Mouse (Mus musculus): ENCODE measurements at regions not wholly inside any gene's neighbourhood (a gene's known extent, or its start where the extent isn't known, plus 50 kb on each side); places are given as distances from the start of the nearest gene placed in this dataset.
"Not testable (repeated sequence)": the region's sequence is repeated elsewhere in the genome, so short reads cannot be mapped to it uniquely, and the experiment has no call there.

- ATAC-seq (ENCODE audit: low FRiP score): no peak
- no peak overlapping the region for H3K27ac ChIP-seq
- no peaks in the 10 kb centered on the region for H3K9me3 ChIP-seq (ENCODE audit: control insufficient read depth, low read length)
- H3K27me3 ChIP-seq (ENCODE audit: control insufficient read depth, insufficient read depth, low read length): no peaks in the 10 kb centered on the region
- no peak for DNase-seq (ENCODE audit: low spot score)
- WGBS: 35% methylated on average over 2 of the region's 2 CpGs
- H3K4me3 ChIP-seq (replicated peaks; ENCODE audit: low read length): no peak overlapping the region
- no peaks in the 10 kb centered on the region for H3K36me3 ChIP-seq (replicated peaks; ENCODE audit: control insufficient read depth, insufficient read depth)
- H3K9ac ChIP-seq: no peak overlapping the region
- H3K4me2 ChIP-seq (replicated peaks): no peak overlapping the region
- no peaks in the 10 kb centered on the region; the same call in 1 of the 2 replicates for H3K4me1 ChIP-seq (replicated peaks; ENCODE audit: control insufficient read depth, insufficient read depth, low read length)
Observed at GRCm38 (mm10) chr1:152229709-152230108, 139.8 kb upstream of the 1700025G04Rik start.

GRCm38 (mm10) chr1:152226049-152226448 lies 136.1 kb upstream of the 1700025G04Rik start:
- no peaks in the 10 kb centered on the region for H3K9me3 ChIP-seq (ENCODE audit: control insufficient read depth, low read length)
- H3K36me3 ChIP-seq (replicated peaks; ENCODE audit: control insufficient read depth, insufficient read depth): no peaks in the 10 kb centered on the region
- 93% methylated on average over 3 of the region's 3 CpGs for WGBS
- H3K4me1 ChIP-seq (replicated peaks; ENCODE audit: control insufficient read depth, insufficient read depth, low read length): no peaks in the 10 kb centered on the region; the same call in 1 of the 2 replicates
- no peak overlapping the region for H3K4me3 ChIP-seq (replicated peaks; ENCODE audit: low read length)
- no peak overlapping the region for H3K9ac ChIP-seq
- DNase-seq (ENCODE audit: low spot score) (no peak), ATAC-seq (ENCODE audit: low FRiP score) (no peak)
- no peak overlapping the region for H3K4me2 ChIP-seq (replicated peaks)
- no peak overlapping the region for H3K27ac ChIP-seq
- H3K27me3 ChIP-seq (ENCODE audit: control insufficient read depth, insufficient read depth, low read length): no peaks in the 10 kb centered on the region

DNA sequence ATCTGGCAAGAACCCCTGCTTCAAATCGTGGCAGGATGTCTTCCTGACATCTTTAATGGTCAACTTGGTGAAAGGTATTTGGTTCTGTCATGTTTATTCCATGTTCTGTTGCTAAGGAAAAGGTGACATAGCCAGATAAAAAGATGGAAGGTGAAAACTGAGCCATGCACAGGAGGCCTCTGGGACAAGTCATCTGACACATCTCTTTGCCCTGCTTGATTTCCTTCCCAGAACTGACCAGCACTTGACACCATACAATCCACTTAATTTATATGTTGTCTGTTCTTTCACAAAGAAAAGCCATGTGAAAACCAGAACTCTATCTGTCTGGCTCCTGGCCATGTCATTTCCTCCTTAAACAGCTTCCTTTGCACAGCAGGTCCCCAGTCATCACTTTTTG lies 133.7 kb upstream of the 1700025G04Rik start:
- DNase-seq (ENCODE audit: low spot score) (no peak), ATAC-seq (ENCODE audit: low FRiP score) (no peak)
- Histone ChIP-seq H3K27ac (no peak overlapping the region), H3K36me3 (replicated peaks; ENCODE audit: control insufficient read depth, insufficient read depth) (no peaks in the 10 kb centered on the region), H3K4me2 (replicated peaks) (no peak overlapping the region), H3K27me3 (ENCODE audit: control insufficient read depth, insufficient read depth, low read length) (no peaks in the 10 kb centered on the region), H3K4me3 (replicated peaks; ENCODE audit: low read length) (no peak overlapping the region), H3K9me3 (ENCODE audit: control insufficient read depth, low read length) (no peaks in the 10 kb centered on the region), H3K9ac (no peak overlapping the region), H3K4me1 (replicated peaks; ENCODE audit: control insufficient read depth, insufficient read depth, low read length) (no peaks in the 10 kb centered on the region)
- 80% methylated on average over 1 of the region's 1 CpGs for WGBS

DNA sequence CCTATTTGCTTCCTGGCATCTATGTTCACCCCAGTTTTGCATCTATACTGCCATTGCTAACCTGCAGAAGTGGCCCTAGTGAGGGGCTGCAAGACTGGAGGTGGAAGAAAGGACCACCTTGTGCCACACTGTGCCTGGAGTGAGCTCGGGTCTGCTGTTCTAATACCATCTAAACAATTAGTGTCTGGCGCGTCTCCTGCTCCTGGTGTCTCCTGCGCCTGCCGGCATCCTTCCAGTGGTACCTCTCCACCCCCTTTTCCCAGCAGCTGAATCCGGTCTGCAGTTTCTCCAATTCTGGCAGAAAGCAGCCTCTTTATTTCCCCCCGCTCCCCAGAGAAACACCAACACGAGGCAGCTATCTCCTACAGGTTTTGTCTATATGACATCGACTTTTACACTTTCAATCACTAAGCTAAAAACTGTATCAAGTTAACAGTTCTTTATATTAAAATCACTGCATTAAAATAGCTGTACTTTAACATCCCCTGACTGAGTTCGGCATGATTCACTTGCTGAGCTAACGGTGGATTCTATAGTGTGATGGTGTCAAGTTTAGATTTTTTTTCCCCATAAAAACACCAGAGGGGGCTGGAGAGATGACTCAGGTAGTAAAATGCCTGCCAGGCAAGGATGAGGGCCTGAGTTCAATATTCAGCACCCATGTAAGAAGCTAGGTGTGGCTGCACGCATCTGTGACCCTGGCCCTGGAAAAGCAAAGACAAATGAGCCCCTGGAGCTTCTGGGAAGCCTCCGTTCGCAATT lies 131.1 kb upstream of the 1700025G04Rik start:
- no peak overlapping the region for H3K4me3 ChIP-seq (replicated peaks; ENCODE audit: low read length)
- H3K9ac ChIP-seq: no peak overlapping the region
- DNase-seq (ENCODE audit: low spot score) (no peak), ATAC-seq (ENCODE audit: low FRiP score) (no peak)
- no peaks in the 10 kb centered on the region for H3K9me3 ChIP-seq (ENCODE audit: control insufficient read depth, low read length)
- no peaks in the 10 kb centered on the region for H3K4me1 ChIP-seq (replicated peaks; ENCODE audit: control insufficient read depth, insufficient read depth, low read length)
- no peak overlapping the region for H3K4me2 ChIP-seq (replicated peaks)
- H3K27ac ChIP-seq: no peak overlapping the region
- 81% methylated on average over 14 of the region's 14 CpGs for WGBS
- H3K27me3 ChIP-seq (ENCODE audit: control insufficient read depth, insufficient read depth, low read length): no peaks in the 10 kb centered on the region
- no peaks in the 10 kb centered on the region for H3K36me3 ChIP-seq (replicated peaks; ENCODE audit: control insufficient read depth, insufficient read depth)

DNA sequence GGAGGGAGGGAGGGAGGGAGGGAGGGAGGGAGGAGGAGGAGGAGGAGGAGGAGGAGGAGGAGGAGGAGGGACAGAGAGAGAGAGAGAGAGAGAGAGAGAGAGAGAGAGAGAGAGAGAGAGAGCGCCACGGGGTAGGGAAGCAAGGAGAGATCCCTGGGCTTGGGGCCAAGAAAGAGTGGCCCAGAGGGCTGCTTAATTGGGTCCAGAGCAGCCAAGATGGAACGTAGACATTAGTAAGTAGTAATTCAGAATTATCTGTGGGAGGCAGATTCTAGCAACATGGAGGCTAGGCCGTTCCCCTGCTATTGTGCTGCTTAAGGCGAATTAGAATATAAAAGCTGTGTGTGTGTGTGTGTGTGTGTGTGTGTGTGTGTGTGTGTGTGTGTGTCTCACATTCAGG lies 129.8 kb upstream of the 1700025G04Rik start:
- peak; percentile 48; the same call in 1 of the 2 replicates for ATAC-seq (ENCODE audit: low FRiP score)
- not testable (repeated sequence) for H3K36me3 ChIP-seq (replicated peaks; ENCODE audit: control insufficient read depth, insufficient read depth); H3K27ac ChIP-seq; H3K27me3 ChIP-seq (ENCODE audit: control insufficient read depth, insufficient read depth, low read length); H3K4me1 ChIP-seq (replicated peaks; ENCODE audit: control insufficient read depth, insufficient read depth, low read length); H3K4me2 ChIP-seq (replicated peaks); H3K9me3 ChIP-seq (ENCODE audit: control insufficient read depth, low read length); H3K9ac ChIP-seq; DNase-seq (ENCODE audit: low spot score); H3K4me3 ChIP-seq (replicated peaks; ENCODE audit: low read length)
- 46% methylated on average over 5 of the region's 5 CpGs for WGBS

GRCm38 (mm10) chr1:152217404-152217803 lies 127.5 kb upstream of the 1700025G04Rik start:
- H3K9ac ChIP-seq: no peak overlapping the region
- H3K4me2 ChIP-seq (replicated peaks): no peak overlapping the region
- H3K4me3 ChIP-seq (replicated peaks; ENCODE audit: low read length): no peak overlapping the region
- H3K27me3 ChIP-seq (ENCODE audit: control insufficient read depth, insufficient read depth, low read length): no peaks in the 10 kb centered on the region
- no peaks in the 10 kb centered on the region for H3K9me3 ChIP-seq (ENCODE audit: control insufficient read depth, low read length)
- H3K4me1 ChIP-seq (replicated peaks; ENCODE audit: control insufficient read depth, insufficient read depth, low read length): no peaks in the 10 kb centered on the region
- WGBS: 73% methylated on average over 4 of the region's 4 CpGs
- ATAC-seq (ENCODE audit: low FRiP score) (no peak), DNase-seq (ENCODE audit: low spot score) (no peak)
- H3K27ac ChIP-seq: no peak overlapping the region
- H3K36me3 ChIP-seq (replicated peaks; ENCODE audit: control insufficient read depth, insufficient read depth): no peaks in the 10 kb centered on the region

DNA sequence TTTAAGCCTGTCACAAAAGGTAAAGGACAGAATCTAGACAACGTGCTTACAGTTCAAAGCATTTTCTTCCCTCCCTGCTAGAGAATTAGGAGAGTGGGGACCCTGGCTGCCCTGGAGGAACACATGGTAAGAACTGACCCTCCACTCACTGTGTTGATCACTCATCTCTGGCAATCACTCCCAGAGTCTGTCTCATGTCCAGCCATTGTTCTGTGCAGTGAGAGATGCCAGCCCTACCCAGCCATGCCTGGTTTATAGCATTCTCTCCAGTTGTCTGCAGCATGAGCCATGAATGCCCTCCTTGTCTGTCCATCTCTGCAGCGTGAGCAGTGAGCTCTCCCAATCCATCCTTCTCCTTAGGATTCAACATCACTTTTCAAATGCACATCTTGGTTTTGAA lies 124.5 kb upstream of the 1700025G04Rik start:
- Histone ChIP-seq H3K4me3 (replicated peaks; ENCODE audit: low read length) (no peak overlapping the region), H3K27me3 (ENCODE audit: control insufficient read depth, insufficient read depth, low read length) (no peaks in the 10 kb centered on the region), H3K9ac (no peak overlapping the region), H3K27ac (no peak overlapping the region), H3K4me2 (replicated peaks) (no peak overlapping the region), H3K36me3 (replicated peaks; ENCODE audit: control insufficient read depth, insufficient read depth) (no peaks in the 10 kb centered on the region), H3K9me3 (ENCODE audit: control insufficient read depth, low read length) (peaks cover 2% of the 10 kb centered on the region), H3K4me1 (replicated peaks; ENCODE audit: control insufficient read depth, insufficient read depth, low read length) (no peaks in the 10 kb centered on the region)
- ATAC-seq (ENCODE audit: low FRiP score): no peak
- WGBS: 82% methylated on average over 2 of the region's 2 CpGs
- no peak for DNase-seq (ENCODE audit: low spot score)

DNA sequence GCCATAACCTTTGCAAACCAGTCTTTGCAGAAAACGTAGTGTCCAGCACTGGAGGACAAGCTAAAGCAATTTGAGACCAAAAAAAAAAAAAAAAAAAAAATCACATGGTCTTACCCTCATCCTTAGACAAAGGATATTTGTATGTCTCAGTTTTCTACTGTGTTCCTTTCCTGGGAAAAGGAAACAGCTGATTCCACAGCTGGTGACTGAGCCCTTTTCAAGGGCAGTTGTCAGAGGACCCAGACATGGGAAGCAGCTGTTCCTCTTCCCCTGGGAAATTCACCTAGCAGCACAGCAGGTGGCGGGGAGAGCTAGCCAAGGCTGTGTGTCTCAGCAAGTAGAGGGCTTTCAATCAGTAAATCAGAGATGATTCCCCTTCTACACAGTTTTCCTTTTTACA lies 113.3 kb upstream of the 1700025G04Rik start:
- ATAC-seq (ENCODE audit: low FRiP score): no peak
- H3K27ac ChIP-seq: peak overlapping the region; percentile 32

GRCm38 (mm10) chr1:152188700-152189099 lies 98.8 kb upstream of the 1700025G04Rik start:
- H3K4me1 ChIP-seq (replicated peaks; ENCODE audit: control insufficient read depth, insufficient read depth, low read length): no peaks in the 10 kb centered on the region; the same call in 1 of the 2 replicates
- no peaks in the 10 kb centered on the region for H3K9me3 ChIP-seq (ENCODE audit: control insufficient read depth, low read length)
- no peak overlapping the region for H3K4me3 ChIP-seq (replicated peaks; ENCODE audit: low read length)
- ATAC-seq (ENCODE audit: low FRiP score) (no peak), DNase-seq (ENCODE audit: low spot score) (no peak)
- H3K4me2 ChIP-seq (replicated peaks): no peak overlapping the region
- WGBS: 29% methylated on average over 6 of the region's 6 CpGs
- no peaks in the 10 kb centered on the region for H3K27me3 ChIP-seq (ENCODE audit: control insufficient read depth, insufficient read depth, low read length)
- H3K27ac ChIP-seq: 0 out of 2 replicates have a peak overlapping the region, but pooled peaks have one; percentile 11
- H3K36me3 ChIP-seq (replicated peaks; ENCODE audit: control insufficient read depth, insufficient read depth): no peaks in the 10 kb centered on the region
- H3K9ac ChIP-seq: no peak overlapping the region

More for the DNA sequence above, 113.3 kb upstream of the 1700025G04Rik start:
- Histone ChIP-seq H3K27me3 (ENCODE audit: control insufficient read depth, insufficient read depth, low read length) (no peaks in the 10 kb centered on the region), H3K4me1 (replicated peaks; ENCODE audit: control insufficient read depth, insufficient read depth, low read length) (no peaks in the 10 kb centered on the region), H3K9me3 (ENCODE audit: control insufficient read depth, low read length) (no peaks in the 10 kb centered on the region; the same call in 1 of the 2 replicates), H3K4me2 (replicated peaks) (no peak overlapping the region), H3K36me3 (replicated peaks; ENCODE audit: control insufficient read depth, insufficient read depth) (no peaks in the 10 kb centered on the region), H3K4me3 (replicated peaks; ENCODE audit: low read length) (no peak overlapping the region), H3K9ac (no peak overlapping the region)
- DNase-seq (ENCODE audit: low spot score): peak; percentile 55
- 49% methylated on average over 2 of the region's 2 CpGs for WGBS

All from hindbrain, embryonic 14.5 days (tissue).